Mouse (Mus musculus) stomach, embryonic 15.5 days (tissue): ENCODE data around the gene Tbc1d12. TPM values are rescaled to one million over a fixed set of nuclear protein-coding genes. Genes with fewer than 3 reads are reported as not detected.

Source experiments
- ATAC-seq: fragments of 200-750 bp; cut with Nextera tagmentation; 2 replicates; pipeline ENCODE4 v1.8.0; 2017; ENCODE audit warnings: low read depth, moderate number of reproducible peaks, moderate TSS enrichment; ENCODE audit not compliant: insufficient read depth, low FRiP score
- H3K27ac ChIP-seq: fragments of 300-500 bp; sonication (generic); 2 replicates; pipeline ENCODE4 v1.5.1; 2015; ENCODE audit warnings: mild to moderate bottlenecking, inconsistent platforms
- H3K27me3 ChIP-seq: fragments of 300-500 bp; sonication (generic); replicated peaks from 2 replicates; pipeline ENCODE4 v1.6.1; 2015; ENCODE audit warnings: inconsistent platforms
- H3K36me3 ChIP-seq: fragments of 300-500 bp; sonication (generic); 2 replicates; pipeline ENCODE4 v1.6.1; 2015; ENCODE audit warnings: inconsistent platforms
- H3K4me1 ChIP-seq: fragments of 300-500 bp; sonication (generic); 2 replicates; pipeline ENCODE4 v1.6.1; 2015; ENCODE audit warnings: inconsistent platforms
- H3K4me2 ChIP-seq: fragments of 300-500 bp; sonication (generic); 2 replicates; pipeline ENCODE4 v1.6.1; 2015; ENCODE audit warnings: mild to moderate bottlenecking, inconsistent platforms
- H3K4me3 ChIP-seq: fragments of 300-500 bp; sonication (generic); replicated peaks from 2 replicates; pipeline ENCODE4 v1.5.1; 2015; ENCODE audit warnings: inconsistent platforms
- H3K9ac ChIP-seq: fragments of 300-500 bp; sonication (generic); 2 replicates; pipeline ENCODE4 v1.6.1; 2015; ENCODE audit warnings: inconsistent platforms
- H3K9me3 ChIP-seq: fragments of 300-500 bp; sonication (generic); 2 replicates; pipeline ENCODE4 v1.6.1; 2016; ENCODE audit warnings: inconsistent platforms
- WGBS: fragments of 180-500 bp; shearing (Covaris S2); methylation state at CpG from one replicate; pipeline ENCODE4 v1.1.7; 2015; 5-methylcytosine and 5-hydroxymethylcytosine counted together
- polyA plus RNA-seq: library from polyadenylated mRNA; unstranded; fragments of >200 nt; fragmentation: Nextera tagmentation; extraction: Ambion mirVana; gene quantifications from 2 replicates; pipeline ENCODE4 v1.2.1, GENCODE M21; 2015

Gene Tbc1d12
- polyA plus RNA-seq, 1 experiment from 2014 or later = 2.6 TPM

- no peaks in the 10 kb centered on the region for H3K36me3 ChIP-seq
- no peaks in the 10 kb centered on the region for H3K9me3 ChIP-seq
- no peaks in the 10 kb centered on the region for H3K27me3 ChIP-seq
- no peak for ATAC-seq
- H3K9ac ChIP-seq = no peak overlapping the region
- no peaks in the 10 kb centered on the region for H3K4me1 ChIP-seq
- no peak overlapping the region for H3K27ac ChIP-seq
- H3K4me3 ChIP-seq = no peak overlapping the region
- 44% methylated on average over 3 of the region's 3 CpGs for WGBS
- H3K4me2 ChIP-seq = no peak overlapping the region
Measured at GRCm38 (mm10) chr19:38915677-38916076, 79.3 kb downstream of the Tbc1d12 start.

GRCm38 (mm10) chr19:38928481-38929158, 92.2 kb downstream of the Tbc1d12 start:
- Histone ChIP-seq H3K27me3 (no peaks in the 10 kb centered on the region), H3K36me3 (no peaks in the 10 kb centered on the region), H3K4me1 (peaks cover 4% of the 10 kb centered on the region; the same call in 1 of the 2 replicates), H3K4me3 (no peak overlapping the region), H3K9me3 (no peaks in the 10 kb centered on the region), H3K4me2 (no peak overlapping the region), H3K27ac (no peak overlapping the region), H3K9ac (no peak overlapping the region)
- ATAC-seq = no peak
- 93% methylated on average over 11 of the region's 11 CpGs for WGBS

GRCm38 (mm10) chr19:38929471-38930251, 93.3 kb downstream of the Tbc1d12 start:
- WGBS = 61% methylated on average over 13 of the region's 13 CpGs
- no peaks in the 10 kb centered on the region for H3K9me3 ChIP-seq
- ATAC-seq = no peak
- H3K4me1 ChIP-seq = peaks cover 4% of the 10 kb centered on the region; the same call in 1 of the 2 replicates
- peak overlapping the region; percentile 74 for H3K4me3 ChIP-seq
- peak overlapping the region; percentile 85 for H3K4me2 ChIP-seq
- H3K36me3 ChIP-seq = no peaks in the 10 kb centered on the region
- no peak overlapping the region for H3K27ac ChIP-seq
- peak overlapping the region; percentile 81; the same call in 1 of the 2 replicates for H3K9ac ChIP-seq
- no peaks in the 10 kb centered on the region for H3K27me3 ChIP-seq

- WGBS = 2% methylated on average over 23 of the region's 23 CpGs
- peaks cover 4% of the 10 kb centered on the region; the same call in 1 of the 2 replicates for H3K4me1 ChIP-seq
- peak overlapping the region; percentile 81 for H3K9ac ChIP-seq
- H3K27ac ChIP-seq = 0 out of 2 replicates have a peak overlapping the region, but pooled peaks have one; percentile 77
- no peaks in the 10 kb centered on the region for H3K9me3 ChIP-seq
- H3K4me2 ChIP-seq = peak overlapping the region; percentile 85
- peak overlapping the region; percentile 74 for H3K4me3 ChIP-seq
- ATAC-seq = no peak
- H3K27me3 ChIP-seq = no peaks in the 10 kb centered on the region
- H3K36me3 ChIP-seq = no peaks in the 10 kb centered on the region
Measured at GRCm38 (mm10) chr19:38930252-38930787, 93.9 kb downstream of the Tbc1d12 start.

- Histone ChIP-seq H3K27ac (peak within 1 kb of the TSS; percentile 77), H3K27me3 (no peaks in the 10 kb centered on the region), H3K4me2 (peak within 1 kb of the TSS; percentile 85), H3K9me3 (no peaks in the 10 kb centered on the region), H3K4me3 (peak within 1 kb of the TSS; percentile 74), H3K9ac (peak within 1 kb of the TSS; percentile 81), H3K4me1 (peaks cover 4% of the 10 kb centered on the region; the same call in 1 of the 2 replicates), H3K36me3 (no peaks in the 10 kb centered on the region)
- ATAC-seq = peak; percentile 91
- WGBS = under 1% methylated on average over 68 of the region's 76 CpGs
Measured at GRCm38 (mm10) chr19:38930788-38931565, 94.6 kb downstream of the Tbc1d12 start, which contains the start of gene Hells. Hells (plus strand) TSS chr19:38930915.

- peak overlapping the region; percentile 74 for H3K4me3 ChIP-seq
- 0% methylated on average over 6 of the region's 6 CpGs for WGBS
- no peak overlapping the region for H3K27ac ChIP-seq
- H3K9me3 ChIP-seq = no peaks in the 10 kb centered on the region
- 0 out of 2 replicates have a peak, but pooled peaks have one; percentile 6 for ATAC-seq
- no peaks in the 10 kb centered on the region for H3K36me3 ChIP-seq
- peak overlapping the region; percentile 85 for H3K4me2 ChIP-seq
- peak overlapping the region; percentile 81 for H3K9ac ChIP-seq
- H3K4me1 ChIP-seq = peaks cover 4% of the 10 kb centered on the region; the same call in 1 of the 2 replicates
- no peaks in the 10 kb centered on the region for H3K27me3 ChIP-seq
Measured at GRCm38 (mm10) chr19:38931566-38931890, 95.1 kb downstream of the Tbc1d12 start.

- WGBS = 88% methylated on average over 2 of the region's 2 CpGs
- Histone ChIP-seq H3K4me3 (no peak overlapping the region), H3K9ac (no peak overlapping the region), H3K4me2 (no peak overlapping the region), H3K36me3 (peaks cover 21% of the 10 kb centered on the region), H3K27ac (no peak overlapping the region), H3K27me3 (no peaks in the 10 kb centered on the region), H3K4me1 (no peaks in the 10 kb centered on the region), H3K9me3 (no peaks in the 10 kb centered on the region)
- no peak for ATAC-seq
Measured at GRCm38 (mm10) chr19:38944590-38945307, 108.4 kb downstream of the Tbc1d12 start.

Other genes starting within 250 kb of the Tbc1d12 start
- 6.9 and 7.6 TPM in 2 replicates for gene Noc3l, start 17.3 kb upstream of the Tbc1d12 start, polyA plus RNA-seq
- gene Hells, start 94.3 kb downstream of the Tbc1d12 start, polyA plus RNA-seq = 42.8 and 45.9 TPM in 2 replicates
- 0.60 and 0.68 TPM in 2 replicates for gene Cyp2c55, start 170.4 kb downstream of the Tbc1d12 start, polyA plus RNA-seq
- 5.7 and 7.6 TPM in 2 replicates for gene Cyp2c65, start 224.4 kb downstream of the Tbc1d12 start, polyA plus RNA-seq